In the genomic region with DNA sequence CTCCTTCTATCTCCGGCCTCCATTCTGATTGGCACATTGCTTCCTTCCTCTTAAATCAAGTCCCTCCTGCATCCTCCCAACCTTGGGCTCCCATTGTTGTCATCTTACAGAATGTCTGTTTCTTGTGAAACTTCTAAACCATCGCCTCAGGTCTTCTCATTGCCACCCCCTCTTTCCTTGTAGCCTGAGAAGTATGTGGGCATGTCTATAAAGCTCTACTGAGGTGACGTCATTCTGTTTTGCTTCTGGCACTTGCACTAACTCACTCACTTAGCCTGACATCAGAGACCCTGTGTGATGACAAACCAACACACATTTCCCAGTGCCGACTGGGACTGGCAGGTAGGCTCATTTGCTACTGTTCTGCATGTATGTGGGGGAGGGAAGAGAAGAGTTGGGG, we compare ENCODE assay signal across 18 mouse cellular contexts.
"Had no signal": no experiment of that assay in that cellular context is flagged by ENCODE, and none has a peak within 500 bp of the region (broad histone marks: within the 10 kb centered on the region; RNA-seq: fewer than 3 reads in every experiment).

No protein-coding gene starts in this region.

- H3K27me3 ChIP-seq: limb, embryonic 12.5 days; limb, embryonic 15.5 days; megakaryocyte, embryonic 14.5 days; midbrain, embryonic 13.5 days; stomach, embryonic 15.5 days had no signal

- H3K36me3 ChIP-seq: limb, embryonic 12.5 days; limb, embryonic 15.5 days; midbrain, embryonic 10.5 days; midbrain, embryonic 13.5 days; stomach, embryonic 15.5 days had no signal

- H3K4me1 ChIP-seq: megakaryocyte, embryonic 14.5 days; stomach, embryonic 15.5 days had no signal

- H3K4me2 ChIP-seq: limb, embryonic 12.5 days; limb, embryonic 15.5 days; liver, embryonic 11.5 days; midbrain, embryonic 13.5 days; stomach, embryonic 15.5 days had no signal

- H3K9me3 ChIP-seq: limb, embryonic 12.5 days; limb, embryonic 15.5 days; megakaryocyte, embryonic 14.5 days; midbrain, embryonic 10.5 days; midbrain, embryonic 13.5 days; stomach, embryonic 15.5 days had no signal

- H3K27ac ChIP-seq: limb, embryonic 12.5 days; limb, embryonic 15.5 days; liver, embryonic 14.5 days; macrophage; midbrain, embryonic 10.5 days; midbrain, embryonic 13.5 days; stomach, embryonic 15.5 days had no signal

- H3K4me3 ChIP-seq: limb, embryonic 12.5 days; limb, embryonic 15.5 days; megakaryocyte, embryonic 14.5 days; midbrain, embryonic 10.5 days; midbrain, embryonic 13.5 days; stomach, embryonic 15.5 days had no signal

- ATAC-seq: liver, postnatal 0 days; midbrain, embryonic 13.5 days; midbrain, embryonic 16.5 days had no signal

- DNase-seq: kidney, adult 18-20 months; kidney, adult 9 months; kidney, postnatal 14 days; kidney, postnatal 4 days; left cerebral cortex, postnatal 4 days; liver, postnatal 0 days; lung, postnatal 14 days; thymus, postnatal 25 days had no signal

- H3K9ac ChIP-seq: limb, embryonic 12.5 days; limb, embryonic 15.5 days; liver, embryonic 14.5 days; liver, postnatal 0 days; midbrain, embryonic 13.5 days; stomach, embryonic 15.5 days had no signal
